Mouse (Mus musculus) layer of hippocampus, postnatal 36 days (tissue): ENCODE measurements around the gene Zfp326. TPM values are rescaled to one million over a fixed set of nuclear protein-coding genes. Genes with fewer than 3 reads are reported as not detected.
"Not testable (repeated sequence)": the region's sequence is repeated elsewhere in the genome, so short reads cannot be mapped to it uniquely, and the experiment has no call there.

Experiments used
- DNase-seq, 2 experiments: peaks; one replicate each; pipeline ENCODE4 v3.0.0; 2022
- total RNA-seq, 2 experiments: library from RNA; stranded (reverse); gene quantifications; 2 replicates each; pipeline ENCODE4 v1.2.3; 2021

Gene Zfp326
- 10 to 100 TPM; 38.8 to 41.3 TPM for total RNA-seq

GRCm38 (mm10) chr5:105876068-105876924, at the start of gene Zfp326:
Zfp326 (plus strand) TSS chr5:105876565.
- DNase-seq: peak; percentile 82

- DNase-seq: no peak
These were observed 49.4 kb upstream of the Zfp326 start for GRCm38 (mm10) chr5:105826916-105827510.

GRCm38 (mm10) chr5:105828050-105828449, 48.3 kb upstream of the Zfp326 start:
- no peak for DNase-seq

- no peak for DNase-seq
These were observed 47.3 kb upstream of the Zfp326 start for GRCm38 (mm10) chr5:105829008-105829586.

GRCm38 (mm10) chr5:105832140-105832539, 44.2 kb upstream of the Zfp326 start:
- no peak for DNase-seq

GRCm38 (mm10) chr5:105833923-105834322, 42.4 kb upstream of the Zfp326 start:
- no peak for DNase-seq

- DNase-seq: no peak
These were observed 40.4 kb upstream of the Zfp326 start for GRCm38 (mm10) chr5:105836006-105836405.

- DNase-seq: no peak
These were observed 36.5 kb upstream of the Zfp326 start for GRCm38 (mm10) chr5:105839740-105840310.

- DNase-seq: no peak
These were observed 32.2 kb upstream of the Zfp326 start for GRCm38 (mm10) chr5:105844044-105844753.

- DNase-seq: no peak
These were observed 31.3 kb upstream of the Zfp326 start for GRCm38 (mm10) chr5:105845041-105845440.

GRCm38 (mm10) chr5:105847726-105848125, 28.6 kb upstream of the Zfp326 start:
- DNase-seq: no peak

- DNase-seq: no peak
These were observed 27.1 kb upstream of the Zfp326 start for GRCm38 (mm10) chr5:105849222-105849621.

GRCm38 (mm10) chr5:105849643-105850042, 26.7 kb upstream of the Zfp326 start:
- DNase-seq: no peak

GRCm38 (mm10) chr5:105853271-105853670, 23.1 kb upstream of the Zfp326 start:
- no peak for DNase-seq

GRCm38 (mm10) chr5:105857486-105857885, 18.9 kb upstream of the Zfp326 start:
- no peak for DNase-seq

GRCm38 (mm10) chr5:105858754-105859694, 17.3 kb upstream of the Zfp326 start:
- DNase-seq: no peak

GRCm38 (mm10) chr5:105859716-105860460, 16.5 kb upstream of the Zfp326 start:
- DNase-seq: no peak

GRCm38 (mm10) chr5:105860461-105860835, 15.9 kb upstream of the Zfp326 start:
- no peak for DNase-seq

- no peak for DNase-seq
These were observed 14.7 kb upstream of the Zfp326 start for GRCm38 (mm10) chr5:105861616-105862015.

- DNase-seq: not testable (repeated sequence)
These were observed 11.2 kb upstream of the Zfp326 start for GRCm38 (mm10) chr5:105865110-105865628.
